Mouse (Mus musculus) forebrain, postnatal 0 days (tissue): ENCODE measurements around the gene Dhtkd1. TPM values are rescaled to one million over a fixed set of nuclear protein-coding genes. Genes with fewer than 3 reads are reported as not detected.
A peak's percentile ranks its signal among the peaks of the same experiment; 100 is the strongest.

Source experiments
- ATAC-seq: fragments of 200-750 bp; cut with Nextera tagmentation; 2 replicates; pipeline ENCODE4 v1.8.0; 2017; ENCODE audit warnings: mild to moderate bottlenecking, moderate library complexity
- DNase-seq: peaks from one replicate; pipeline ENCODE4 v3.0.0-alpha.2; 2015
- H3K27ac ChIP-seq: fragments of 300-500 bp; sonication (generic); 2 replicates; pipeline ENCODE4 v1.5.1; 2014; ENCODE audit warnings: low read depth, mild to moderate bottlenecking, antibody characterized with exemption, low read length, moderate library complexity, mixed read lengths
- H3K27me3 ChIP-seq: fragments of 300-500 bp; sonication (generic); 2 replicates; pipeline ENCODE4 v1.6.1; 2014; ENCODE audit warnings: mild to moderate bottlenecking, low read length, mixed read lengths; ENCODE audit not compliant: insufficient read depth
- H3K36me3 ChIP-seq: fragments of 300-500 bp; sonication (generic); 2 replicates; pipeline ENCODE4 v1.6.1; 2014; ENCODE audit warnings: mild to moderate bottlenecking, moderate library complexity; ENCODE audit not compliant: insufficient read depth
- H3K4me1 ChIP-seq: fragments of 300-500 bp; sonication (generic); 2 replicates; pipeline ENCODE4 v1.6.1; 2014; ENCODE audit warnings: antibody characterized with exemption; ENCODE audit not compliant: insufficient read depth
- H3K4me2 ChIP-seq: fragments of 300-500 bp; sonication (generic); 2 replicates; pipeline ENCODE4 v1.6.1; 2014; ENCODE audit warnings: low read depth, mild to moderate bottlenecking, moderate library complexity
- H3K4me3 ChIP-seq: fragments of 300-500 bp; sonication (generic); 2 replicates; pipeline ENCODE4 v1.5.1; 2014; ENCODE audit warnings: low read depth, low read length, mixed read lengths
- H3K9ac ChIP-seq: fragments of 300-500 bp; sonication (generic); 2 replicates; pipeline ENCODE4 v1.6.1; 2014; ENCODE audit warnings: mild to moderate bottlenecking
- H3K9me3 ChIP-seq: fragments of 300-500 bp; sonication (generic); 2 replicates; pipeline ENCODE4 v1.6.1; 2016; ENCODE audit warnings: low read length
- CTCF ChIP-seq: sonication (generic); IDR thresholded peaks from 2 replicates; pipeline ENCODE4 v1.5.1; 2016; ENCODE audit warnings: antibody characterized with exemption, control low read depth, low read depth
- WGBS: fragments of 180-500 bp; shearing (Covaris S2); extraction: QIAGEN DNeasy Blood & Tissue Kit; methylation state at CpG from one replicate; pipeline ENCODE4 v1.1.7; 2014; 5-methylcytosine and 5-hydroxymethylcytosine counted together
- polyA plus RNA-seq: library from polyadenylated mRNA; unstranded; fragments of >200 nt; fragmentation: Nextera tagmentation; extraction: Ambion mirVana; gene quantifications from 2 replicates; pipeline ENCODE4 v1.2.1, GENCODE M21; 2015
- total RNA-seq: library from RNA; depleted of rRNA; stranded (reverse); fragments of >200 nt; gene quantifications from 2 replicates; pipeline ENCODE4 v1.2.3, GENCODE M21; 2014

Gene Dhtkd1
- total and polyA plus RNA-seq, 2 experiments from 2014 or later: 3.7 to 13.1 TPM

DNA sequence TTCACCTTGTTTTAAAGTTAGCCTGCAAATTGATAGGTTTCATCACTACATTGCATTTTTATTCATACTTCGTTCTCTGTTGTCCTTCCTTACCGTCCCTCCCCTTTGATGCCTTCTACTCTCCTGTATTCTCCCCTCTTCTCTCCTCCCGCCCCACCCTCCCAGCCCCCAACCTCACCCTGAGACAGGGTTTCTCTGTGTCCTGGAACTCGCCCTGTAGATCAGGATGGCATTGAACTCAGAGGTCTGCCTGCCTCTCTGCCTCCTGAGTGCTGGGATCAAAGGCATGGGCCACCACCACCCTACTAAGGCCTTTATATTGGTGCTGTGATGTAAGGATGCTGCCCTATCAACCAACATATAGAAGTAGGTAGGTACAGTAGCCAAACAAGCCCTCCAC, 479 bp upstream of the Dhtkd1 start:
- Histone ChIP-seq H3K9ac (peak overlapping the region; percentile 73; the same call in 1 of the 2 replicates), H3K4me3 (peak overlapping the region; percentile 61), H3K27ac (no peak overlapping the region), H3K27me3 (no peaks in the 10 kb centered on the region), H3K4me1 (0 out of 2 replicates have a peak, but pooled peaks cover 5% of the 10 kb centered on the region), H3K36me3 (no peaks in the 10 kb centered on the region), H3K9me3 (no peaks in the 10 kb centered on the region), H3K4me2 (peak overlapping the region; percentile 68)
- ATAC-seq (no peak), DNase-seq (no peak)
- no peak for TF ChIP-seq CTCF
- 45% methylated on average over 4 of the region's 4 CpGs for WGBS

DNA sequence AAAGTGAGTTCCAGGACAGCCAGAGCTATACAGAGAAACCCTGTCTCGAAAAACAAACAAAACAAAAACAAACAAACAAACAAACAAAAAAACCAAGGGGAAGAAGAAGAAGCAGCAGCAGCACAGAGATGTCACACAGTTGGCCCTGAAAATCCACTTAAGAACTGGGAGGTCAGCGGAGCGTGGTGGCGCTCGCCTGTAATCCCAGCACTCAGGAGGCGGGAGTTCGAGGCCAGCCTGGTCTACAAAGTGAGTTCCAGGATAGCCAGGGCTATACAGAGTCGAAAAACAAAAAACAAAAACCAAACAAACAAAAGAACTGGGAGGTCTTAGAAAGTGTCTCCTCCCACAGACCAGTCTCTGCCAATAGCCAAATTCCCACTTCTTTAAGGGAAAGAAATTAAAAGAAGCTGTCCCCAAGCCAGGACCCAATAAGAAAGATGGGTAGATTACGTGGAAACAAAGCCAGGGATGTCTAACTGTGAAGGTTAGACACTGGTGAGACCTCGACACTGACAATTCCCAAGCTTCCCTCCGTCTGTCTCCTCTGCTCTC, 654 bp downstream of the Dhtkd1 start:
- TF ChIP-seq CTCF: no peak
- Histone ChIP-seq H3K36me3 (no peaks in the 10 kb centered on the region), H3K27me3 (no peaks in the 10 kb centered on the region), H3K9ac (peak overlapping the region; percentile 73), H3K4me1 (0 out of 2 replicates have a peak, but pooled peaks cover 5% of the 10 kb centered on the region), H3K4me3 (peak overlapping the region; percentile 61), H3K9me3 (no peaks in the 10 kb centered on the region), H3K4me2 (peak overlapping the region; percentile 68), H3K27ac (peak overlapping the region; percentile 62)
- no peak for DNase-seq
- WGBS: 60% methylated on average over 11 of the region's 11 CpGs
- ATAC-seq: no peak

DNA sequence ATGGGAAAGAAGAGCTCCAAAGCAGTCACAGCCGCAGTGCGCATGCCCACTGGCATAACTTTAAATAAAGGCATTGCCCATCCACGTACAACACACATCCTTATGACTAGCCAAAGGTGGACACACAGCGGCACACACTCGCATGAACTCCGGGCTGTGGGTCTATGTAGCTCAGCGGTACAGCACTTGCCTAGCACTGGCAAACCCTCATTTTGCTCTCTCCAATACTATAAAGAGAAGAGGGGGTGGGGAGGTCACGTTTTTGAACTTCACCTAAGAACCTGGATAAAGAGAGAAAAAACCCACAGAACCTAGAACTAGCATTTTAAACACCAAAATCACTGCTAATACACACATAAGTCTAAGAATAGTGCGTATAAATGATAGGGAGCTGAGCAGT, 1.7 kb downstream of the Dhtkd1 start:
- 94% methylated on average over 9 of the region's 9 CpGs for WGBS

DNA sequence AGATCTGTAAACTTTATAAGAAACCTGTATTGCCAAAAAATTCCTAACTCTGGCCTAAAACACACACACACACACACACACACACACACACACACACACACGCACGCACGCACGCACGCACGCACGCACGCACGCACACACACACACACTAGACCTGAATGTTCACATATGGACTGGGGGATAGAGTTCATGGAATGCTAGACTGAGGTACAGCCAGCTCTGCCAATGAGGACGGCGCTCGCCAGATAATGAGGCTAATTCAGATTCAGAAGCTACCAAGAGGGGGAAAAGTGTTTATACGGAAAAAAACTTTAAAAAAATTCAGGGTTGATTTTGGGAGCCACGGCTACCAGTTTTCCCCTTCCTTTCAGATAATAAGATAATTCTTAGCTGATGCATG, 2.7 kb downstream of the Dhtkd1 start:
- H3K4me3 ChIP-seq: no peak overlapping the region
- H3K9ac ChIP-seq: no peak overlapping the region
- H3K4me2 ChIP-seq: no peak overlapping the region
- ATAC-seq (no peak), DNase-seq (no peak)
- TF ChIP-seq CTCF: no peak
- H3K27ac ChIP-seq: no peak overlapping the region
- H3K4me1 ChIP-seq: 0 out of 2 replicates have a peak, but pooled peaks cover 5% of the 10 kb centered on the region
- H3K9me3 ChIP-seq: no peaks in the 10 kb centered on the region
- 89% methylated on average over 14 of the region's 14 CpGs for WGBS
- H3K27me3 ChIP-seq: no peaks in the 10 kb centered on the region
- no peaks in the 10 kb centered on the region for H3K36me3 ChIP-seq

More for the DNA sequence above, 1.7 kb downstream of the Dhtkd1 start:
- DNase-seq: no peak
- Histone ChIP-seq H3K4me3 (no peak overlapping the region), H3K27ac (no peak overlapping the region), H3K4me2 (no peak overlapping the region), H3K27me3 (no peaks in the 10 kb centered on the region), H3K4me1 (0 out of 2 replicates have a peak, but pooled peaks cover 5% of the 10 kb centered on the region), H3K9ac (no peak overlapping the region), H3K9me3 (no peaks in the 10 kb centered on the region), H3K36me3 (no peaks in the 10 kb centered on the region)
- no peak for ATAC-seq
- no peak for TF ChIP-seq CTCF

DNA sequence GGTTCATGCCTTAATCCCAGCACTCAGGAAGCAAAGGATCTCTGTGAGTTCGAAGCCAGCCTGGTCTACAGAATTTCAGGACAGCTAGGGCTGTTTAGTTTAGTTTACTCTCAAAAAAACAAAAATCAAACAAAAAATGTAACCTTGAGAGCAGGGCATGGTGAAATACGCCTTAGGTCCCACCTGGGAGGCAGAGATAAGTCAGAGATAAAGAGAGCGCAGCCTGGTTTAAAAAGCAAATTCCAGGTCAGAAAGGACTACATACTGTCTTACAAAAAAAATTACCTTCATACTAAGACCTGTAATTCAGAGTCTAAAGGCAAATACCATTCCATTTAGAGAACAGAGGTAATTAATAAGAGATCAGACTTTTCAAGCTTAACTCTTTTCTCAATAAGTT, 3.3 kb downstream of the Dhtkd1 start:
- Histone ChIP-seq H3K27me3 (no peaks in the 10 kb centered on the region), H3K4me2 (no peak overlapping the region), H3K27ac (no peak overlapping the region), H3K36me3 (no peaks in the 10 kb centered on the region), H3K9me3 (no peaks in the 10 kb centered on the region), H3K9ac (no peak overlapping the region), H3K4me3 (no peak overlapping the region), H3K4me1 (0 out of 2 replicates have a peak, but pooled peaks cover 5% of the 10 kb centered on the region)
- TF ChIP-seq CTCF: no peak
- 92% methylated on average over 3 of the region's 3 CpGs for WGBS
- DNase-seq (no peak), ATAC-seq (no peak)

DNA sequence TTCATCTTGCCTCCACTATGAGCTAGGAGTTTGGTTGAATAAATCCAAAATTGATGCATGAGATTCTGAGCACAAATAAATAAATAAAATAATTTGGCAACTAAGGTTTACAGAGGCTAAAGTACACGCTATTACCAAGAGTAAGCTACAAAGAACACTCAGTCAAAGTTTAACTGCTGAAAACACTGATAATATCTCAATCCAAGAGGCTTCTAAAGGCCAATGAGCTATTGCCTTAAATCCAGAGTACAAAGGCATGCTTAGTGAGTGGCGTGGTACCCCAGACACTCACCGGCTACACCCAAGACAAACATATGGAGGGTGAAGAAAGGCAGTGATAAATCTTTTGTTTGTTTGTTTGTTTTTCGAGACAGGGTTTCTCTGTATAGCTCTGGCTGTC, 6.0 kb downstream of the Dhtkd1 start:
- 92% methylated on average over 4 of the region's 4 CpGs for WGBS
- Histone ChIP-seq H3K27ac (no peak overlapping the region), H3K9ac (no peak overlapping the region), H3K27me3 (no peaks in the 10 kb centered on the region), H3K4me2 (no peak overlapping the region), H3K36me3 (no peaks in the 10 kb centered on the region), H3K4me3 (no peak overlapping the region), H3K9me3 (no peaks in the 10 kb centered on the region), H3K4me1 (no peaks in the 10 kb centered on the region)
- DNase-seq: no peak
- ATAC-seq: no peak
- no peak for TF ChIP-seq CTCF

DNA sequence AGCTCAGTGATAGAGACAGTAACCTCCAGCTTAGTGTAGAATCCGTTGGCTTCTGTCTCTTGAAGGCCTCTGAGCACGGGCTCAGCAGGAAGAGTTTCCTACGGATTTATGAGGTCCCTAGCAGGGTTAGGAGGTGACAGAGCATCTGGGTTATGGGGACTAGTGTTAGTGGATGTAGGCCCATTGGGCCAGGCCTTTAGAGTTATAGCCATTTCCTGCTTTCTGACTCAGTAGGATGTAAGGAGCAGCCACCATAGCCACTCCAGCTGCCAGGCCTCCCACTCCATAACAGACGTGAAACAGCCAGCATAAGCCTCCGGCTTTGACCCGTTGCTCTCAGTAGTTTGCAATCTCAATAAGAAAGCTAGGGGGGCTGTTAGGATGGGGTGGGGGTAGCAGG, 6.5 kb downstream of the Dhtkd1 start:
- no peak for DNase-seq
- Histone ChIP-seq H3K4me1 (no peaks in the 10 kb centered on the region), H3K9me3 (no peaks in the 10 kb centered on the region), H3K4me2 (no peak overlapping the region), H3K9ac (no peak overlapping the region), H3K4me3 (no peak overlapping the region), H3K27ac (no peak overlapping the region), H3K27me3 (no peaks in the 10 kb centered on the region), H3K36me3 (no peaks in the 10 kb centered on the region)
- no peak for TF ChIP-seq CTCF
- 85% methylated on average over 6 of the region's 6 CpGs for WGBS
- ATAC-seq: no peak
